22 mouse cellular contexts compared by ENCODE assay signal in the genomic region with DNA sequence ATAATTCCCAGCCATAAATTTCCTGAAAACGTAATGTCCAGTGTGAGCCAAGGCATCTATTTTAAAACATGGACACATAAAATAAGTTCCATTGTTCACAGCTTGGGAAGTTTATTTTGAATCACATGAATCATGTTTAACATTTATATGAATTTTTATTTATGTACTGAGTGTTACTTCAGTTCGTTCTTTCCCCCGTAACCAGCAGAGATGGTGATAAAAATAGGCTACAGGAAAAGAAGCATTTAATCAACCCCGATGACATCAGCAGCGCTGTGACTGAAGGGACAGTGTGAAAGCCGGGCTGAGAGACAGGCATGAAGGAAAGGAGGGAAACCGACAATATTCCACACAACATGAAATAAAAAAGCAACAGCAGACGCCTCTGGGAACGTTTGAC. TPM values are rescaled to one million over a fixed set of nuclear protein-coding genes. Genes with fewer than 3 reads are reported as not detected.
DNase-seq lines count a peak whose midpoint lies in the region; ATAC-seq and TF ChIP-seq lines count a peak whose summit lies in the region.
"Had no signal": no experiment of that assay in that cellular context is flagged by ENCODE, and none has a peak within 500 bp of the region (broad histone marks: within the 10 kb centered on the region; RNA-seq: fewer than 3 reads in every experiment).

No protein-coding gene starts in this region.

- no peak for TF ChIP-seq CTCF in heart, postnatal 0 days (IDR thresholded peaks at IDR 0.05; ENCODE audit: low read depth)

- H3K4me3 ChIP-seq in heart, postnatal 0 days (ENCODE audit: low read depth, low read length), result no peak overlapping the region
- H3K4me3 ChIP-seq in heart, embryonic 11.5 days (ENCODE audit: low read depth, low read length), result no peak overlapping the region
- H3K4me3 ChIP-seq: forebrain, embryonic 10.5 days; gastrocnemius, adult 2 months; hindbrain, embryonic 15.5 days; intestine, embryonic 15.5 days; midbrain, embryonic 15.5 days; myocyte had no signal

- H3K4me1 ChIP-seq in heart, postnatal 0 days (ENCODE audit: control insufficient read depth, insufficient read depth), result peaks cover 3% of the 10 kb centered on the region; the same call in 1 of the 2 replicates
- no peaks in the 10 kb centered on the region for H3K4me1 ChIP-seq in heart, embryonic 11.5 days (ENCODE audit: control insufficient read depth, insufficient read depth, low read length)
- H3K4me1 ChIP-seq: forebrain, embryonic 10.5 days; hindbrain, embryonic 15.5 days; intestine, embryonic 15.5 days; midbrain, embryonic 15.5 days had no signal

- H3K36me3 ChIP-seq in heart, postnatal 0 days (replicated peaks; ENCODE audit: control insufficient read depth, insufficient read depth, low read length), result no peaks in the 10 kb centered on the region
- no peaks in the 10 kb centered on the region for H3K36me3 ChIP-seq in heart, embryonic 11.5 days (ENCODE audit: control insufficient read depth, insufficient read depth, low read length)
- H3K36me3 ChIP-seq: forebrain, embryonic 10.5 days; hindbrain, embryonic 15.5 days; intestine, embryonic 15.5 days; midbrain, embryonic 15.5 days had no signal

- no peaks in the 10 kb centered on the region for H3K9me3 ChIP-seq in heart, postnatal 0 days (replicated peaks; ENCODE audit: control insufficient read depth, low read length)
- no peaks in the 10 kb centered on the region for H3K9me3 ChIP-seq in heart, embryonic 11.5 days (replicated peaks; ENCODE audit: control insufficient read depth, low read length)
- H3K9me3 ChIP-seq: forebrain, embryonic 10.5 days; hindbrain, embryonic 15.5 days; intestine, embryonic 15.5 days; midbrain, embryonic 15.5 days had no signal

- peak; percentile 95 for ATAC-seq in frontal cortex, adult (ENCODE audit: low TSS enrichment)
- ATAC-seq in heart, postnatal 0 days (ENCODE audit: insufficient read depth, low read depth), result no peak; the same call in 1 of the 2 replicates
- ATAC-seq in heart, embryonic 11.5 days (replicated peaks; ENCODE audit: insufficient number of reproducible peaks, low FRiP score, low TSS enrichment), result no peak
- ATAC-seq: forebrain, postnatal 0 days; intestine, embryonic 15.5 days; midbrain, embryonic 15.5 days had no signal

- no peak for DNase-seq in frontal cortex, postnatal 10 days (ENCODE audit: low spot score in 2 of 2)
- DNase-seq in heart, postnatal 0 days (ENCODE audit: low spot score), result peak; percentile 45
- peak; percentile 32 for DNase-seq in kidney, postnatal 14 days
- DNase-seq in kidney, adult 8-10 months, result no peak
- DNase-seq in brain, adult 2 months (ENCODE audit: low read depth, low spot score), result peak; percentile 69
- no peak for DNase-seq in cerebellum, postnatal 4 days (ENCODE audit: low spot score in 2 of 2)
- DNase-seq: B cell, adult 2 months; cerebellum, adult 18-20 months; cerebellum, postnatal 25 days; forebrain, postnatal 0 days; gastrocnemius, adult 2 months; lung, postnatal 36 days; spleen, adult 18-20 months; thymus, postnatal 25 days had no signal

- H3K9ac ChIP-seq in heart, postnatal 0 days (replicated peaks; ENCODE audit: low read depth, low read length), result no peak overlapping the region
- no peak overlapping the region for H3K9ac ChIP-seq in heart, embryonic 11.5 days (ENCODE audit: low read depth, low read length)
- H3K9ac ChIP-seq: forebrain, postnatal 0 days; hindbrain, embryonic 15.5 days; intestine, embryonic 15.5 days; liver, embryonic 14.5 days; midbrain, embryonic 15.5 days had no signal

- no peak overlapping the region for H3K27ac ChIP-seq in heart, postnatal 0 days (ENCODE audit: low read depth)
- H3K27ac ChIP-seq in heart, embryonic 11.5 days (ENCODE audit: low read depth, low read length), result no peak overlapping the region
- H3K27ac ChIP-seq: forebrain, embryonic 10.5 days; gastrocnemius, adult 2 months; hindbrain, embryonic 15.5 days; intestine, embryonic 15.5 days; liver, embryonic 14.5 days; midbrain, embryonic 15.5 days had no signal

- peak overlapping the region; percentile 38 for H3K4me2 ChIP-seq in heart, postnatal 0 days (ENCODE audit: low read depth, low read length)
- H3K4me2 ChIP-seq in heart, embryonic 11.5 days, result no peak overlapping the region
- H3K4me2 ChIP-seq: hindbrain, embryonic 15.5 days; intestine, embryonic 15.5 days; midbrain, embryonic 15.5 days had no signal

- TF ChIP-seq EP300 in heart, postnatal 0 days (IDR thresholded peaks at IDR 0.05; ENCODE audit: low read depth), result no peak

- H3K27me3 ChIP-seq in heart, postnatal 0 days (ENCODE audit: control insufficient read depth, insufficient read depth, low read length), result no peaks in the 10 kb centered on the region
- H3K27me3 ChIP-seq in heart, embryonic 11.5 days (ENCODE audit: control insufficient read depth, insufficient read depth, low read length), result no peaks in the 10 kb centered on the region
- H3K27me3 ChIP-seq: hindbrain, embryonic 15.5 days; intestine, embryonic 15.5 days; midbrain, embryonic 15.5 days had no signal

- 6% methylated on average over 9 of the region's 9 CpGs for WGBS in heart, postnatal 0 days
- 43% methylated on average over 9 of the region's 9 CpGs for WGBS in heart, embryonic 11.5 days (ENCODE audit: insufficient replicate concordance)

RNA-seq across cellular contexts. Expression of gene 1190002N15Rik, which starts 46.4 kb away (rescaled TPM):
- 52.0 and 56.4 TPM in 2 replicates for total RNA-seq in heart, postnatal 0 days (2014; rRNA removed; ENCODE audit: low replicate concordance)
- 10.8 and 11.2 TPM in 2 replicates for polyA plus RNA-seq in heart, postnatal 0 days (2015; fragmentation: Nextera tagmentation; extraction: Ambion mirVana)
- polyA plus RNA-seq in heart, embryonic 11.5 days (2014; fragmentation: Nextera tagmentation; extraction: Ambion mirVana), result 54.3 and 67.1 TPM in 2 replicates

Comparison
In these comparisons a context has a peak if more than half of its experiments do, and no peak if none do; other contexts are left out.
1. DNase-seq: peak in heart, postnatal 0 days (single experiment), kidney, postnatal 14 days (single experiment) and brain, adult 2 months (single experiment); none in frontal cortex, postnatal 10 days (0 of 2), kidney, adult 8-10 months (0 of 2) and cerebellum, postnatal 4 days (0 of 2).